ENCODE assay signal across 14 mouse cellular contexts in genomic region chr13:96433648-96434190, GRCm38 (mm10). TPM values are rescaled to one million over a fixed set of nuclear protein-coding genes. Genes with fewer than 3 reads are reported as not detected.
DNase-seq lines count a peak whose midpoint lies in the region; TF ChIP-seq lines count a peak whose summit lies in the region.
"Had no signal": no experiment of that assay in that cellular context is flagged by ENCODE, and none has a peak within 500 bp of the region (broad histone marks: within the 10 kb centered on the region; RNA-seq: fewer than 3 reads in every experiment).

No protein-coding gene starts in this region.

- no peak overlapping the region for H3K4me3 ChIP-seq in kidney, adult 2 months (ENCODE audit: insufficient read depth, low read depth, low read length)
- no peak overlapping the region for H3K4me3 ChIP-seq in embryonic facial prominence, embryonic 10.5 days
- H3K4me3 ChIP-seq in limb, embryonic 10.5 days, result no peak overlapping the region

- no peaks in the 10 kb centered on the region for H3K36me3 ChIP-seq in kidney, adult 2 months (ENCODE audit: control insufficient read depth, insufficient read depth, low read length)
- no peaks in the 10 kb centered on the region for H3K36me3 ChIP-seq in embryonic facial prominence, embryonic 10.5 days (replicated peaks)
- H3K36me3 ChIP-seq in limb, embryonic 10.5 days, result no peaks in the 10 kb centered on the region

- H3K27me3 ChIP-seq in kidney, adult 2 months (replicated peaks; ENCODE audit: control insufficient read depth, insufficient read depth, low read length), result no peaks in the 10 kb centered on the region
- H3K27me3 ChIP-seq in embryonic facial prominence, embryonic 10.5 days (replicated peaks; ENCODE audit: low read depth, poor library complexity, severe bottlenecking), result no peaks in the 10 kb centered on the region
- no peaks in the 10 kb centered on the region for H3K27me3 ChIP-seq in limb, embryonic 10.5 days (ENCODE audit: low read depth, poor library complexity, severe bottlenecking)

- H3K27ac ChIP-seq in kidney, adult 2 months (ENCODE audit: insufficient read depth, low read depth, low read length), result 0 out of 2 replicates have a peak overlapping the region, but pooled peaks have one; percentile 59
- H3K27ac ChIP-seq in embryonic facial prominence, embryonic 10.5 days (replicated peaks), result peak overlapping the region; percentile 58
- H3K27ac ChIP-seq in limb, embryonic 10.5 days, result 0 out of 2 replicates have a peak overlapping the region, but pooled peaks have one; percentile 9
- H3K27ac ChIP-seq: hindbrain, embryonic 14.5 days; macrophage had no signal

- no peaks in the 10 kb centered on the region for H3K9me3 ChIP-seq in embryonic facial prominence, embryonic 10.5 days
- H3K9me3 ChIP-seq in limb, embryonic 10.5 days (replicated peaks), result no peaks in the 10 kb centered on the region

- no peak for TF ChIP-seq CTCF in kidney, adult 2 months (conservative IDR thresholded peaks at IDR 0.05; ENCODE audit: insufficient read depth, insufficient read length, low read depth, low read length)

- H3K4me1 ChIP-seq in kidney, adult 2 months (ENCODE audit: control insufficient read depth, insufficient read depth, low read length), result peaks cover 32% of the 10 kb centered on the region
- H3K4me1 ChIP-seq in embryonic facial prominence, embryonic 10.5 days, result peaks cover 40% of the 10 kb centered on the region
- H3K4me1 ChIP-seq in limb, embryonic 10.5 days, result peaks cover 11% of the 10 kb centered on the region; the same call in 1 of the 2 replicates

- 63% methylated on average over 11 of the region's 11 CpGs for WGBS in kidney, adult 2 months
- 79% methylated on average over 11 of the region's 11 CpGs for WGBS in embryonic facial prominence, embryonic 10.5 days
- 78% methylated on average over 11 of the region's 11 CpGs for WGBS in limb, embryonic 10.5 days

- no peak for TF ChIP-seq POLR2A in kidney, adult 2 months (IDR thresholded peaks at IDR 0.05; ENCODE audit: low read depth, low read length)

- DNase-seq in kidney, adult 2 months, result no peak
- no peak for DNase-seq in kidney, adult 9 months
- no peak for DNase-seq in embryonic facial prominence, embryonic 10.5 days (ENCODE audit: low spot score)
- DNase-seq in limb, embryonic 10.5 days (ENCODE audit: low spot score), result no peak
- peak; percentile 33 for DNase-seq in naive thymus-derived CD4-positive, alpha-beta T cell, adult 2 months (ENCODE audit: low read depth)
- DNase-seq in testis, postnatal 10 days (ENCODE audit: low spot score), result no peak
- DNase-seq in spleen, postnatal 36 days (ENCODE audit: low spot score in 2 of 2), result no peak
- no peak for DNase-seq in gastrocnemius, adult 18-20 months (ENCODE audit: low spot score)

RNA-seq across cellular contexts. Expression of gene Ankdd1b, which starts 37.3 kb away (rescaled TPM):
- 0.36 and 0.76 TPM in 2 replicates for polyA plus RNA-seq in kidney, adult 2 months (2012; rRNA removed)
- 0.11 and 0.31 TPM in 2 replicates for polyA plus RNA-seq in embryonic facial prominence, embryonic 10.5 days (2016; fragmentation: Nextera tagmentation; extraction: Ambion mirVana)
- not detected in 2 replicates for polyA plus RNA-seq in limb, embryonic 10.5 days (2016; fragmentation: Nextera tagmentation; extraction: Ambion mirVana)
- under 1 TPM in 1 of 2 experiments, not detected in 1; 0.52 TPM for total RNA-seq in gastrocnemius, adult 18-20 months (2021)
- polyA plus RNA-seq: hindbrain, embryonic 14.5 days; macrophage; neural tube, embryonic 11.5 days had no signal

RNA-seq across cellular contexts. Expression of gene Poc5, which starts 45.6 kb away (rescaled TPM):
- polyA plus RNA-seq in kidney, adult 2 months (2012; rRNA removed), result 5.2 and 7.1 TPM in 2 replicates
- 17.7 and 20.0 TPM in 2 replicates for polyA plus RNA-seq in embryonic facial prominence, embryonic 10.5 days (2016; fragmentation: Nextera tagmentation; extraction: Ambion mirVana)
- 17.8 and 18.8 TPM in 2 replicates for polyA plus RNA-seq in limb, embryonic 10.5 days (2016; fragmentation: Nextera tagmentation; extraction: Ambion mirVana)
- 1 to 10 TPM; 5.3 to 5.5 TPM for total RNA-seq in gastrocnemius, adult 18-20 months (2021)

RNA-seq across cellular contexts. Expression of gene Gm17622, which starts 56.8 kb away (rescaled TPM):
- not detected in 2 replicates for polyA plus RNA-seq in kidney, adult 2 months (2012; rRNA removed)
- polyA plus RNA-seq in embryonic facial prominence, embryonic 10.5 days (2016; fragmentation: Nextera tagmentation; extraction: Ambion mirVana), result not detected in 2 replicates
- not detected in 2 replicates for polyA plus RNA-seq in limb, embryonic 10.5 days (2016; fragmentation: Nextera tagmentation; extraction: Ambion mirVana)
- total RNA-seq in gastrocnemius, adult 18-20 months (2021), result not detected
- total RNA-seq: left cerebral cortex, adult 8-10 months had no signal
- polyA plus RNA-seq: embryonic facial prominence, embryonic 14.5 days; frontal cortex, adult 2 months; hindbrain, embryonic 14.5 days; macrophage; neural tube, embryonic 11.5 days had no signal

Comparison
In these comparisons a context has a peak if more than half of its experiments do, and no peak if none do; other contexts are left out.
1. H3K27ac ChIP-seq: peak in every context shown above with its lines; median percentile 59 in kidney, adult 2 months; 58 in embryonic facial prominence, embryonic 10.5 days; 9 in limb, embryonic 10.5 days.